16 mouse cellular contexts compared by ENCODE assay signal in the genomic region with DNA sequence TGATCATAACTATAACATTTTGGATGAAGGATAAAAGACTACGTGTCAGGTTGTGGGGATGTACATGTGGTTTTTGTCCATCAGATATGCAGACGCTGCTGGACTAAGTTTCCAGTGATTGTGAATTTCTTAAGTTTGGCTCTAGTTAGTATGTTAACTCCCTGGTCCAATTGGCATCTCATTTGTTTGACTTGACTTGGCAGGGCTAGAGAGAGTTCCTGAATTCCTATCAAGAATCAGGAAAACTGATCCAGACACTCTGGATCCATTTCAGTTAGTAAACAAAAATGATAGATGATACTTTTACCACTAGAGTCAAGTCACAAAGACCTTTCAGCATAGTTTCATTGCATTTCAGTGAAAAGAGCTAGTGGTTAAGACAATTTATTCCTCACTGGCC. TPM values are rescaled to one million over a fixed set of nuclear protein-coding genes. Genes with fewer than 3 reads are reported as not detected.
"Had no signal": no experiment of that assay in that cellular context is flagged by ENCODE, and none has a peak within 500 bp of the region (broad histone marks: within the 10 kb centered on the region; RNA-seq: fewer than 3 reads in every experiment).

No protein-coding gene starts in this region.

- H3K9ac ChIP-seq: neural tube, embryonic 15.5 days; stomach, embryonic 15.5 days had no signal

- H3K9me3 ChIP-seq: neural tube, embryonic 15.5 days; stomach, embryonic 15.5 days had no signal

- H3K27me3 ChIP-seq: neural tube, embryonic 15.5 days; stomach, embryonic 15.5 days had no signal

- H3K36me3 ChIP-seq: neural tube, embryonic 15.5 days; stomach, embryonic 15.5 days had no signal

- H3K4me2 ChIP-seq: neural tube, embryonic 15.5 days; stomach, embryonic 15.5 days had no signal

- H3K4me3 ChIP-seq: neural tube, embryonic 15.5 days; stomach, embryonic 15.5 days had no signal

- DNase-seq: retina, postnatal 1 day; right cerebral cortex, adult 18-20 months; right cerebral cortex, postnatal 14 days; right cerebral cortex, postnatal 25 days; right cerebral cortex, postnatal 4 days; spleen, adult 18-20 months; thymus, adult 18-20 months; thymus, adult 2 months; thymus, postnatal 14 days; thymus, postnatal 25 days; thymus, postnatal 36 days; thymus, postnatal 4 days had no signal

- H3K4me1 ChIP-seq: neural tube, embryonic 15.5 days; stomach, embryonic 15.5 days had no signal

- H3K27ac ChIP-seq: neural tube, embryonic 15.5 days; stomach, embryonic 15.5 days; stomach, postnatal 0 days had no signal

RNA-seq across cellular contexts. Expression of gene Tpd52l1, which starts 51.2 kb away (rescaled TPM):
- total RNA-seq: neutrophil, adult 5-6 weeks had no signal
